Mouse (Mus musculus) liver, embryonic 14.5 days (tissue): Measurements from ENCODE around the gene Zfp276.

Experiments used
- CTCF ChIP-seq: IDR thresholded peaks from 2 replicates; pipeline ENCODE4 v1.5.1; 2016; ENCODE audit warnings: antibody characterized with exemption, low read depth, control low read depth
- EP300 ChIP-seq: IDR thresholded peaks from 2 replicates; pipeline ENCODE4 v1.6.1; 2016; ENCODE audit warnings: antibody characterized with exemption, low read depth

GRCm38 (mm10) chr8:123280302-123281094, 26.5 kb downstream of the Zfp276 start:
- TF ChIP-seq CTCF = no peak
- TF ChIP-seq EP300 = no peak
